Mouse (Mus musculus) embryonic facial prominence, embryonic 11.5 days (tissue): ENCODE measurements around the gene Foxp4. TPM values are rescaled to one million over a fixed set of nuclear protein-coding genes. Genes with fewer than 3 reads are reported as not detected.

ENCODE experiments used
- ATAC-seq: fragments of 200-750 bp; cut with Nextera tagmentation; replicated peaks from 2 replicates; pipeline ENCODE4 v1.8.0; 2017; ENCODE audit warnings: low read depth; ENCODE audit not compliant: insufficient number of reproducible peaks, low FRiP score, low TSS enrichment
- DNase-seq: peaks from one replicate; pipeline ENCODE4 v3.0.0-alpha.2; 2015; ENCODE audit warnings: low spot score
- H3K27ac ChIP-seq: fragments of 300-500 bp; sonication (generic); replicated peaks from 2 replicates; pipeline ENCODE4 v1.5.1; 2014; ENCODE audit warnings: mild to moderate bottlenecking, low read depth, low read length, control low read depth
- H3K27me3 ChIP-seq: fragments of 300-500 bp; sonication (generic); 2 replicates; pipeline ENCODE4 v1.6.1; 2014; ENCODE audit warnings: mild to moderate bottlenecking, low read length, moderate library complexity, mixed read lengths; ENCODE audit not compliant: control insufficient read depth, insufficient read depth
- H3K36me3 ChIP-seq: fragments of 300-500 bp; sonication (generic); replicated peaks from 2 replicates; pipeline ENCODE4 v1.6.1; 2014; ENCODE audit warnings: low read depth, mild to moderate bottlenecking, low read length, moderate library complexity, mixed read lengths; ENCODE audit not compliant: control insufficient read depth, insufficient read depth
- H3K4me1 ChIP-seq: fragments of 300-500 bp; sonication (generic); 2 replicates; pipeline ENCODE4 v1.6.1; 2014; ENCODE audit warnings: low read length, mixed read lengths; ENCODE audit not compliant: control insufficient read depth, insufficient read depth
- H3K4me2 ChIP-seq: fragments of 300-500 bp; sonication (generic); 2 replicates; pipeline ENCODE4 v1.6.1; 2014; ENCODE audit warnings: low read depth, mild to moderate bottlenecking, control low read depth, low read length, moderate library complexity
- H3K4me3 ChIP-seq: fragments of 300-500 bp; sonication (generic); 2 replicates; pipeline ENCODE4 v1.5.1; 2014; ENCODE audit warnings: low read depth, low read length, control low read depth
- H3K9ac ChIP-seq: fragments of 300-500 bp; sonication (generic); replicated peaks from 2 replicates; pipeline ENCODE4 v1.6.1; 2014; ENCODE audit warnings: mild to moderate bottlenecking, control low read depth, low read length
- H3K9me3 ChIP-seq: fragments of 300-500 bp; sonication (generic); replicated peaks from 2 replicates; pipeline ENCODE4 v1.6.1; 2016; ENCODE audit warnings: mild to moderate bottlenecking, low read length, inconsistent platforms, mixed read lengths; ENCODE audit not compliant: control insufficient read depth
- WGBS: fragments of 180-500 bp; shearing (Covaris S2); extraction: QIAGEN DNeasy Blood & Tissue Kit; methylation state at CpG from one replicate; pipeline ENCODE4 v1.1.7; 2014; 5-methylcytosine and 5-hydroxymethylcytosine counted together
- polyA plus RNA-seq: library from polyadenylated mRNA; unstranded; fragments of >200 nt; fragmentation: Nextera tagmentation; extraction: Ambion mirVana; gene quantifications from 2 replicates; pipeline ENCODE4 v1.2.1, GENCODE M21; 2014

The Foxp4 gene
- polyA plus RNA-seq, result 29.0 and 32.4 TPM in 2 replicates

DNA sequence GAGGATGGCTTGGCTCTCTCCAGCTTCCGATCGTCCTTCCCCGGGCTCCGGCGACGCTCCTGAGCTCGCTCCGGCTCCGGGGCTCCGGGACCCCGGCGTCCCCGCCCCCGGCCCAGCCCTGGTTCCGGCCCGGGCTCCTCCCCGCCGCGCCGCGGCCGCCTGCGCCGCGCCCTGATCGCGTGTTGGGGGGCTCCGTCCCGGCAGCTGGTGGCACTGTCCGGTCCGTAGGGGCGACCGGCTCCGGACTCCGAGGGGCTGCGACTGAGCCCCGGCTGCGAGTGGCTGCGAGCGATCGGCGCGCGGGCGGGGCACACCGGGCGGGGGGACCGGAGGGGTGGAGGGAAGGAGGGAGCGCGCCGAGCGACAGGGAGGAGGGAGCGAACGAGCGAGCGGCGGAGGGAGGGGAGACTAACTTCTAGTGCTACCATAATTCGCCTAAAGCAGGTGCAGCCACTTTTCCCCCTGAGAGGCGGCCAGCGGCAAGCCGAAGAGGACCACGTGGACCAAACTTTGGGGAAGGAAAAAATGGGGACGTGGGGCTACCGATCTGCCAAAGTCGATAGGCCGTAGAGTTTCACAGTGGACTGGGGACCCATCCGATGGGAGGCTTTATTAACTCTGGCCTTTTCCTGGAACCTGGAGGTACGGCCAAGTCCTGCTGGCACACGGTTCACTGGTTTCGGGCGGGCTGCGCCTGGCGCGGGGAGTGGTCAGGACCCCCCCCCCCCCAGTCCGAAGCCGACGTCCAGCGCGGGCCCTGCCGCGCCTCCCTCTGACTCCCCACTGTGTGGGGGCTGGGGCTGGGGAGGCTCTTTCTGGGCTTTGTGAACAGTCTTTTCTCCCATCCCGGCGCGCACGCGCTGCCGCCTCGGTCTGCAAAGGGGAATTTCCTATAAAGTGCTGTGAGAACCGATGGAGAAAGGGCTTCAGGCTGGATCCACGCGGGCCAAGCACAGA lies at the start of gene Foxp4:
Gene Foxp4, minus strand, starts transcription at position 263 of the 957 bp plus-strand sequence.
- H3K27ac ChIP-seq, result peak within 1 kb of the TSS; percentile 97
- DNase-seq (peak; percentile 98), ATAC-seq (peak; percentile 80)
- no peaks in the 10 kb centered on the region for H3K9me3 ChIP-seq
- H3K4me3 ChIP-seq, result peak within 1 kb of the TSS; percentile 92
- H3K9ac ChIP-seq, result peak within 1 kb of the TSS; percentile 96
- H3K36me3 ChIP-seq, result no peaks in the 10 kb centered on the region
- H3K4me1 ChIP-seq, result peaks cover 9% of the 10 kb centered on the region
- no peaks in the 10 kb centered on the region for H3K27me3 ChIP-seq
- H3K4me2 ChIP-seq, result peak within 1 kb of the TSS; percentile 93
- WGBS, result under 1% methylated on average over 81 of the region's 91 CpGs

DNA sequence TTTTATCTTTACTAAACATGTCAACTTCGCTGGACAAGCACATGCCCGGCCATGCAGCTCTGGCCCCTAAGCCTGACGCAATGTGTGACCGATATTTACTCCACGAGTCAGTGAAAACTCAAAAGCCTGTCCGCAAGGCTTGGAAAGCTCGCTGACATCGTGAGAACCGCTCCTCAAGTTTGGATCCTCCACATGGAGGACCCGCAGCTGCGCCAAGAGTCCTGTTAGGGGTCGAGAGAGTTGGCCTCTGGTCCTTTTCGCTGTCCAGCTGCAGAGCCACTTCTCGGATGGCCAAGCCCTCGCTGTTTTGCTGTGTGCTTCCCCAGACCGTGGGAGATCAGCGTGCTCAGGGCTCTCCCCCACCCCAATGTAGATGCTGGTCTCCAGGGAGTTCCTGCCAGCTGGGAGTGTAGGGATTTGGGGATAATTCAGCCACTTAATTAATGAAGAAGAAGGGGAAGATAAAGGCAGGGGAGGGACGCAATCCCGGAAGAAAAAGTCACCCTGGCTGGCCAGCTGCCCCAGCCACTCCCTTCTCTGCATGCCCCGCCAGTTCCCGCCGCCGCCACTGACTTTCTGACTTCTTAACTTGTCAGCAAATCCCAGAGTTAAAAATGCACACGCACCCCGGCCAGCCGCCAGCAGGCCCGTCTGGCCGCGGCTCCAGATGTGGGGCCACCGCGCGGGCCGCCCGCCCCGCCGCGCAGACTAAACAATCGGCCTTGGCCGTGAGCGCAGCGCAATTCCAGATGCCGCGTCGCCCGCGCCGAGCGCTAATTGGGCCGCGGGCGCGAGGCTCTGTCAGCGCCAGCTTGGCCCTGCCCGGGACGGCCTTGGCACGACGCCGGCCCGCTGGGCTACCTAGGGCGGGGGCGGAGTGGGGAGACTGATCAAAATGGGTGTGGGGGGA lies 49.4 kb upstream of the Foxp4 start:
- DNase-seq (peak; percentile 90), ATAC-seq (peak; percentile 67)
- Histone ChIP-seq H3K4me3 (peak overlapping the region; percentile 26), H3K27me3 (no peaks in the 10 kb centered on the region; the same call in 1 of the 2 replicates), H3K9ac (peak overlapping the region; percentile 51), H3K4me1 (peaks cover 22% of the 10 kb centered on the region), H3K36me3 (no peaks in the 10 kb centered on the region), H3K4me2 (peak overlapping the region; percentile 58), H3K9me3 (no peaks in the 10 kb centered on the region), H3K27ac (peak overlapping the region; percentile 88)
- WGBS, result 1% methylated on average over 59 of the region's 61 CpGs

DNA sequence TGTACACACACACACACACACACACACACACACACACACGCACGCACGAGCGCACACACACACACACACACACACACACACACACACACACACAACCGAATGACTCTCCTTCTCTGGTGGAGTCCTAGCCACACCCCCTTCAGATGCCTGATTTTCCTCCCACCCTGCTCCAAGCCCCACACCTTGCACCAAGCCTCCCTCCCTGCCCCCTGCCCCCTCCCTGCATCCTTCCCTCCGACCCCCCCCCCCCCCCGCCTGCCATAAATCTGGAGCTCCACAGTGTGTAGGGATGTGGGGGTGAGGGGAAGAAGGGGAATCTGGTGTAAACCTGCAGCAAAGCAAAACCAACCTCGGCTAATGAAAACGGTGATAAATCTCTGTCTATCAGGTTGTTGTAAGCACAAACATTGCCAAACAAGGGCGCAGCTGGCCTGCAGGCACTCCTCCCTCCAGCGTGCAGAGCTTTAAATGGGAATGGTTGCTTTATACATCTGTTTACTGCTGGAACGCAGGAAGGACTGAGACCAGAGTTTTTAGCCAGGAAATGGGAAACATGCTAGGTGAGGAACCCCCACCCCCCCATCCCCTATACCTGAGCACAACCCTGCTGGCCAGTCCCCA lies 41.5 kb upstream of the Foxp4 start:
- DNase-seq (no peak), ATAC-seq (no peak)
- Histone ChIP-seq H3K27ac (no peak overlapping the region), H3K4me3 (no peak overlapping the region), H3K4me2 (no peak overlapping the region), H3K9ac (no peak overlapping the region), H3K36me3 (no peaks in the 10 kb centered on the region), H3K4me1 (no peaks in the 10 kb centered on the region), H3K9me3 (no peaks in the 10 kb centered on the region), H3K27me3 (no peaks in the 10 kb centered on the region)
- 46% methylated on average over 12 of the region's 12 CpGs for WGBS

DNA sequence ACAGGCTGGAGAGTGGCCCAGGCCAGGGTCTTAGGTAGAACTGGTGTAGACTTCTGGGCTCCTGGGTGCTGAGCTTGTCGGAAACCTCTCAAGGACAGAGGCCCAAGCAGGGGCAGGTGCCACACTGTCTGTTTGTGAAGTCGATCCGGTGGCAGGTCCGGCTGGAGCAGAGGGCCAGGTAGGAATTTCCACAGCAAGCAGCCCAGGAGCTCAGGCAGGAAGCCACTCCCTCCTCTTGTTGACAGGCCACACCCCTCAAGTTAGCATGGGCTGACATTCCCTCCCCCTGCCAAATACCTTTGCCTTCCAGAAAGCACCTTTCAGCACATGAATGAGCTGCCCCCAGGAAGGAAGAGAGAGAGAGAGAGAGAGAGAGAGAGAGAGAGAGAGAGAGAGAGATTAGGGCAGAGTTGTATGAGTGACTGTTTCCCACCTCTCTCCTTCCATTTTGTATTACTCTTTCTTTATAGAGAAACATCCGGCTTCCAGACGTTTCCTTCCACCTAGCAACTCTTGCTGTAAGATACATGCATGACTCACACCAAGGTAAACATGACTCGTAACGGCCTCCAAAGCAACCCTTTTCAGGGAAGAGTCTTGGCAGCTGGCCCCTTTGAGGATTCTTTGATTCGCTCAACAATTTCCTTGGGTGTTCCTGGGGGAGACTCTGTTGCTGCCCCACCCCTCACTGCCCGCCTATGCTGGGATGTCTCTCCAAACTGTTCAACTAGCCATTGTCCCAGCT lies 33.8 kb upstream of the Foxp4 start:
- no peak overlapping the region for H3K9ac ChIP-seq
- H3K27me3 ChIP-seq, result no peaks in the 10 kb centered on the region
- ATAC-seq (no peak), DNase-seq (no peak)
- WGBS, result 46% methylated on average over 10 of the region's 10 CpGs
- no peak overlapping the region for H3K27ac ChIP-seq
- no peaks in the 10 kb centered on the region for H3K9me3 ChIP-seq
- no peak overlapping the region for H3K4me2 ChIP-seq
- no peaks in the 10 kb centered on the region for H3K36me3 ChIP-seq
- H3K4me1 ChIP-seq, result no peaks in the 10 kb centered on the region
- H3K4me3 ChIP-seq, result no peak overlapping the region

DNA sequence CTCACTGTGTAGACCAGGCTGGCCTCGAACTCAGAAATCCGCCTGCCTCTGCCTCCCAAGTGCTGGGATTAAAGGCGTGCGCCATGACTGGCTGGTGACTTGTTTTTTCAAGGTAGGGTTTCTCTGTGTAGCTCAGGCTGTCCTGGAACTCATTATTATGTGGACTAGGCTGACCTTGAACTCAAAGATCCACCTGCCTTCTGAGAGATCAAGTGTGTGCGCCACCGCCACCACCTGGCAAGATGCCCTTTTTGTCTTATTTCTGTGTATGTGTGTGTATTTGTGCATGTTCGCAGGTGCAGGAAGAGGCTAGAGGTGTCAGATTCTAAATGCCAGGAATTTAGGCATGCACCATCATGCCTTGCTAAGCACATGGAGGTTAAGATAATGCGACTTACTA lies 32.0 kb upstream of the Foxp4 start:
- no peaks in the 10 kb centered on the region for H3K36me3 ChIP-seq
- H3K9ac ChIP-seq, result no peak overlapping the region
- H3K4me1 ChIP-seq, result peaks cover 6% of the 10 kb centered on the region
- no peak for DNase-seq
- no peak overlapping the region for H3K4me2 ChIP-seq
- H3K27ac ChIP-seq, result no peak overlapping the region
- H3K4me3 ChIP-seq, result no peak overlapping the region
- no peaks in the 10 kb centered on the region for H3K27me3 ChIP-seq
- no peak for ATAC-seq
- no peaks in the 10 kb centered on the region for H3K9me3 ChIP-seq
- WGBS, result 95% methylated on average over 8 of the region's 8 CpGs

DNA sequence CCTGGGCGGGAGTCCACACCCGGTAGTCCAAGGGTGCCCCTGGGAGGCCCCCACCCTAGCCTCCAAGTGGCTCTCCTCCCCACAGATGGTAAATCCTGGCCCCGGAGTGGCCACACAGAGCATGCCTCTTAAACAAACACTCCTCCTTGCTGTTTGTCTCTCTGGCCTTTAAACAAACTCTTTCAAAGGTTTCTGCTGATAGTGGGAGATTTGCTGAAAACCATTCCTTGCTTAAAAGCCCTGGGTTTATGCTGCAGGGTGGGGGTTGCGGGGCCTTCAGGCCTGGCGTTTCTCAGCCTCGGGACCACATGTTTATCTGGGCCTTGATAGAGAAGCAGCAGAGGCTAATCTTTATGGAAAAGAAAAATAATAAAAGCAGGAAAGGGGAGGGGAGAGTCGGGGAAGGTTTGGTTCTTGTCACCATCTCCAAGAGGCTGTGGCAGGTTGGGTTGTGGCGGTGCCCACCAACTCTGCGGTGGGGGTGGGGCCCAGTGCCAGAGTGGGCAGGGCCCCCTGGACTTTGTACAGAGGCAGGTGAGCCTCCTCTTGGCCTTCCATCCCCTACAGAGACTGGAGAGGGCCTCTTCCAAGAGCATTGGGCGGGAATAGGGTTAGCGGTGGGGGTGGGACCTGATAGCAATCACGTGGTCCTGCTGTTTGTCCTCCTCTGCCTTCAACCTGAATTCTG lies 30.8 kb upstream of the Foxp4 start:
- Histone ChIP-seq H3K36me3 (no peaks in the 10 kb centered on the region), H3K9ac (0 out of 2 replicates have a peak overlapping the region, but pooled peaks have one; percentile 9), H3K27me3 (no peaks in the 10 kb centered on the region), H3K4me2 (no peak overlapping the region), H3K9me3 (no peaks in the 10 kb centered on the region), H3K4me3 (no peak overlapping the region), H3K4me1 (peaks cover 6% of the 10 kb centered on the region), H3K27ac (0 out of 2 replicates have a peak overlapping the region, but pooled peaks have one; percentile 5)
- WGBS, result 51% methylated on average over 12 of the region's 12 CpGs
- DNase-seq (no peak), ATAC-seq (no peak)

DNA sequence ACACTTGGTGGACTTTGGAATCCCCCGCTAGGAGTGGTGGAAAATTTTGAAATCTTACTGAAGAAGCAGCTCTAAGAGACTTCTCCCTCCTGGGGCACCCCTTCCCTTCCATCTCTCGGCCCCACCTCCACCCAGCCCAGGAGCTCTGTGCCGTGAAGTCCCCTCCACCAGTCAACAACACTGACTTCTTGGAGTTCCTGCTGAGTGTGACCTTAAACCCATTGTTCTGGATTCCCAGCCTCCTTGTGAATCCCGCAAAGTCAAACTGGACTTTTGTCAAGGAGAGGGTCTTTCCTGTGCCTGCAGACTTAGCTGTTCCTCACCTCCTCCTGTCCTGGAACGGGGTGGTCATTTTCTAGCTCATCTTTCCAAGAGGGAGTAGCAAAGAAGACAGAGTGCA lies 28.8 kb upstream of the Foxp4 start:
- Histone ChIP-seq H3K9me3 (no peaks in the 10 kb centered on the region), H3K36me3 (no peaks in the 10 kb centered on the region), H3K4me3 (no peak overlapping the region), H3K27ac (no peak overlapping the region), H3K4me1 (peaks cover 6% of the 10 kb centered on the region), H3K27me3 (no peaks in the 10 kb centered on the region), H3K4me2 (no peak overlapping the region), H3K9ac (no peak overlapping the region)
- DNase-seq, result no peak
- ATAC-seq, result no peak
- WGBS, result 33% methylated on average over 5 of the region's 5 CpGs
